Mouse (Mus musculus): ENCODE measurements around the gene Sema3a. TPM values are rescaled to one million over a fixed set of nuclear protein-coding genes. Genes with fewer than 3 reads are reported as not detected.

Gene Sema3a
- total RNA-seq (2021): 1 to 10 TPM; 1.6 to 2.0 TPM
- long read RNA-seq, experiment 1: 0 reads
- long read RNA-seq, experiment 2, full-length matches to known transcripts: 3 of 4 reads
- long read RNA-seq, experiment 2, partial matches to known transcripts: 0 of 4 reads
- long read RNA-seq, experiment 2, other reads (novel, unspliced or antisense): 1 of 4 reads

DNA sequence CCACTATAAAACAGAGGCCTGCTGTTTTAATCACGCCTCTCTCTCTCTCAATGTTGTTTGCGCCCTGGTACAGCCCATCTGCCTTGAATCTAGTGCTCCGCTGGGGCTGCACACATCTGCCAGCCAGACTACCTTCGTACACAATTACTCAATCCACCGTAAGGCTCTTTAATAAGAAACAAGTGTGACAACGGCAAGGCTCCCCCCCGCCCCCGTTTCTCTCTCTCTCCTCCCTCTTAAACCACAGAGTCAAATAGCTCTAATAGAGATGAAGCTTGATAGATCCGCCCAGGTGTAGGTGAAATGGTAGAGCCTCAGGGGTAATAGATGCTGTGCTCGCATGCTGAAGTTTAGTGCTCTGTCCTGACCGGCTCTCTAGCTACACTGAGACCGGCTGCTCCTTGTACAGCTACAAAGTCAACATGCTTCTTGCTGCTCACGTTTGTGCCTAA, at the start of gene Sema3a:
Sema3a (plus strand) TSS at position 174 of the 452 bp plus-strand sequence.
- TF ChIP-seq CTCF (conservative IDR thresholded peaks at IDR 0.05): no peak
- Histone ChIP-seq H3K27ac (no peak within 1 kb of the TSS), H3K4me3 (no peak within 1 kb of the TSS)
- DNase-seq (ENCODE audit: low spot score in 2 of 2): no peak

DNA sequence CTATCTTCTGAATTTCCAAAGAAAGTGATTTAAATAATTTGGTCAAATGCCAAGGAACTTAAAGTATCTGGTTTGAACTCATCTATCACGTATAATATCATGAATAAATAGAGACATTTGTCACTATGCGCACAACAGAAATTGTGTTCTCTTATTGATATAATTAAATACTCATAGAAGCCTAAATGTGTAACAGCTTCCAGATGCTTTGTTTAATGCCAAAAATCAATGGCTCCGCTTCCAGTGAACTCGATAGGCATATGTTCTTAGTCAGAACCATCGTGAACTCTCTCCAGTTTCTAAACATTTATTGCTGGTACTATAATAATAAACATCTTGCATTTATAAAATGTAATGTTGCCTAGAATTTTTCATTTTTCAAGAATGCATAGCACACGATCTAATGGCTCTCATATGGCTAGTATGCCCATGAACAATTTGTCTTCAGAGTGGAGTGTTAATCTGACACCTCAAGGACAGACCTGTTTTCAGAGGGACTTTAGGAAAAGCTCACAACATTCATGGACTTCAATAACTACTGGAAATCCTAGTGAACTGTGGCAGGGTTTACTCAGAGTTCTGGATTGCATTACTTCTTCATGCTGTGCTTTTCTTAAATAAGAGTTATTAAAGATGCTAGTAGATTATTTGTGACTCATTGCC, 40.3 kb upstream of the Sema3a start:
- Histone ChIP-seq H3K27ac (no peak overlapping the region), H3K4me3 (no peak overlapping the region)
- DNase-seq (ENCODE audit: low spot score in 2 of 2): no peak
- no peak for TF ChIP-seq CTCF (conservative IDR thresholded peaks at IDR 0.05)

DNA sequence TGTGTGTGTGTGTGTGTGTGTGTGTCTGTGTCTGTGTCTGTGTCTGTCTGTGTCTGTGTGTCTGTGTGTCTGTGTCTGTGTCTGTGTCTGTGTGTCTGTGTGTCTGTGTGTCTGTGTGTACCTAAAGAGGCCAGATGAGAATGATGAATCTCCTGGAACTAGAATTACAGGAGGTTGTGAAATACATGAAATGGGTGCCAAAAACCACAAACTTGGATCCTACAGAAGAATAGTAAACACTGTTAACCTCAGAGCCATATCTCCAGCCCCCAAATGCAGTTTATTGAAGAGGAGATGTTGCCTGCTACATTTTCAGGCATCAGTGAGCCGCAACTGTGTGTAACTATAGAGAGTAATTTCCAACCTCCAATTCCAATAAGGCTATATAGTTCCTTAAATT, 34.8 kb upstream of the Sema3a start:
- H3K27ac ChIP-seq: no peak overlapping the region
- no peak for DNase-seq (ENCODE audit: low spot score in 2 of 2)
- TF ChIP-seq CTCF (conservative IDR thresholded peaks at IDR 0.05): no peak
- H3K4me3 ChIP-seq: no peak overlapping the region

DNA sequence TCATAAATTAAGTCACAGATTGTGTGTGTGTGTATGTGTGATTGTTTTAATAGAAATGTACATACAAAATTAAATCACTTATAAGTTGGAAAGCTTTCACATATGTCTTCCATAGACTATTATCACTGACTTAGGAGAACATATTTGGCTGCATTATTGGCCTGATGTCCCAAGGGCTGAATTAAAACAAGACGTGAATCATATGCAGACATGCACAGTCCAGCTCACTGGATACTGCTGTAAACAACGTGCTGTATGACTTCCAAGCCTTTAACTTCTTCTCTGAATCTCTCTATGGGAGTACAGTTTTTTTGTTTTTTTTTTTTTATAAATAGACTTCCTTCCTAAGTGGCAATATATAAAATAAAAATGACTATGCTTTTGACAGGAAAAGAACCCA, 15.7 kb upstream of the Sema3a start:
- Histone ChIP-seq H3K4me3 (no peak overlapping the region), H3K27ac (no peak overlapping the region)
- DNase-seq (ENCODE audit: low spot score in 2 of 2): no peak
- TF ChIP-seq CTCF (conservative IDR thresholded peaks at IDR 0.05): no peak

DNA sequence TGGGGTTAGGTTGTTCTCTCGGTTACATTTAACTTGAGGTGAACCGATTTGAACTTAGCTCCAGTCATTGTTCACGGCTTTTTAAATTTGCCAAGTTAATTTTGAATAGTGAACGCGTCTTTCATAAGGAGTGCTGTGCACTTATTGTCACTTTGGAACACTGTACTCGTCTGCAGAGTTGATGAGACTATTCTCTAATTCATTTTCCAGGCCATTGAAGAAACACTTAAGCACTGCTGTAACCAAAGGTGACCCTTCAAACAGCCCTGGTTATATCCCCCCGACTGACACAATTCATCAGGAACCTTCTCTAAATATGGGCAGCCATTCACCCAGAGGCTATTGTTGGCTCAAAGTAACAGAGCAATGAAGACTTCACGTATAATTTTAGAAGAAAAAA, 8.0 kb upstream of the Sema3a start:
- DNase-seq (ENCODE audit: low spot score in 2 of 2): no peak
- TF ChIP-seq CTCF (conservative IDR thresholded peaks at IDR 0.05): no peak
- H3K4me3 ChIP-seq: no peak overlapping the region
- no peak overlapping the region for H3K27ac ChIP-seq

DNA sequence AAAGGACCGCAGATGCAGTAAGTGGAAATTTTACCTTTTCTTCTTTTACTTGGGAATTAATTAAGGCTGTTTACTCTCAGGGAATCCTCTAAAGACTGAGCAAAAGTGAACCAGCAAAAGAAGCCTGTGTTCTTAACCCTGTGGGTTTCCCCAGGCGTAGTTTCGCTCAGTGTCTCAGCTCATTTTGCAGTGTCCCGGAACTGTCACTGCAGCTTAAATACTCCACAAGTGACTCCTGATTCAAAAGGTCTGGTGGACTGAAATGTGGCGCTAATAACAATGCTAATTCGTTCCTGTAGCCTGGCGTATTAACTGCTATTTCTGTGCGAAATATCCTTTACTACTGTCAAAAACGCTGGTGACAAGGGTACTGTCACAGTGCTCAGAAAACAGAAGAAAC, 543 bp downstream of the Sema3a start:
- Histone ChIP-seq H3K27ac (no peak overlapping the region), H3K4me3 (no peak overlapping the region)
- no peak for TF ChIP-seq CTCF (conservative IDR thresholded peaks at IDR 0.05)
- DNase-seq (ENCODE audit: low spot score in 2 of 2): no peak

DNA sequence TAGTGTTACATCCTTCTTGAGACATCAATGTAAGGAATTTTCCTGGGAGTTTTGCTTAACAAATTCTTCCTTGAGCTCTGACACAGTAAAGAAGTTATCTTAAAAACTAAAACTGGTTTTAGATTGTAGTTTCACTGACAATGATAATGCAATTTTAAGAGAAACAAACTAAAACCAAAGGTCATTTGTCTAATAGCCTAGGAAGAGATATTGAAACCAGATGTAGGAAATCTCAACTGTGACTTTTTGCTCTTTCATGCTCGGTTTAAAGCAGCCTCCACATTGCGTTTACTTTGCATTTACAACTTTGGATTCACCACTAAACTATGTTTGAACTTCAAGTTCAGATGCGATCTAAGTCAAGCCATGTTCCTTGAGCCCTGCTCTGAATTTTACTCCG, 982 bp downstream of the Sema3a start:
- TF ChIP-seq CTCF (conservative IDR thresholded peaks at IDR 0.05): no peak
- DNase-seq (ENCODE audit: low spot score in 2 of 2): no peak
- Histone ChIP-seq H3K27ac (no peak overlapping the region), H3K4me3 (no peak overlapping the region)

DNA sequence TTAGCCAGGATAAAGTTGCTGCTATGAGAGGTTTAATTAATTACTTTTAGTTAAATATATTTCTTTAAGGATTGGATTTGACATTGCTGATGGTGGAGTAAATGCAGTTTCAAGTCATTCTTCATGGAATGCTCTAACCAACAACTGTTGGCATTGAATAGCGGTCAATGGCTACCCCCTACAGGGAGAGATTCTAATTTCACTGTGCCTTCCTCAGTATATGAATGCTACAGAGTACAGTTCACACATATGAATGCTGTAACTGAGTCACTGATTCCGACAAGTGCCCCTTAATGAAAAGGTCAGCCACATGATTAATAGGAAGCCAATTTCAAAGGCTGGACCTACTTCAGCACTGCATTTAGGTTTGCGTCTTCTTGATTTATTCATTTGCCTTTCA, 1.9 kb downstream of the Sema3a start:
- DNase-seq (ENCODE audit: low spot score in 2 of 2): no peak

DNA sequence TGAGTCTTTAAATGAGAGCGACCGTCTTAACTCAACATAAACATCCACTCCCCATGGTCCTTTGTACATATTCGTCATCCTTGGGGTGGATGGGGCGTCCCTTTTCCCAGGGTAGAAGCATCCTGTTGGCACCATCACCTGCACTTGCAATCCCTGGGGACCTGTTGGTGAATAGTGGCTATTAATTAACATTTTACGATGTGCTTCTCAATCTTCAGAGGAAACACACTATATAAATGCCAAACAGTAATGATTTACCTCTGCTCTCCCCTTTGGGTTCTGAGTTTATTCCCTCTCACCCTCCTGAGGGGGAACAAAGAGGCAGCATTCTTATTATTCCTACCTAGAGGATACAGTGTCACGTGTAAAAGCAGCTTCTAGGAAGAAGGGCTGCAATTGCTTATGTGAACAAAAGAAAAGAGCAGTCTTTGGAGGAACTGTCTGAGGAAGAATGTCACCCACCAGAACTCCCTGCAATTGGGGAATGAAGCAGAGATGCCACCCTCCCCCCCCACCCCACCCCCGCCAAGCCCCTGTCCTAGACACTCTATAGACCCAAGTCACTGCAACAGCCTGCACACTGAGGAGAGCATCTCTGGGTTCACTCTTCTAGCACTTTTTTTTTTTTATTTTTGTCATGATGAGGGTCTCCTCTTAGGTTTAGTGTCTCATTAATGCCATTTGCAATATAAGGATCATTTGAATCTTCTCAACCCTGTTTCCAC, 19.7 kb downstream of the Sema3a start:
- Histone ChIP-seq H3K27ac (no peak overlapping the region), H3K4me3 (no peak overlapping the region)
- no peak for DNase-seq (ENCODE audit: low spot score in 2 of 2)
- TF ChIP-seq CTCF (conservative IDR thresholded peaks at IDR 0.05): no peak

More for the DNA sequence above, 1.9 kb downstream of the Sema3a start:
- Histone ChIP-seq H3K4me3 (no peak overlapping the region), H3K27ac (no peak overlapping the region)
- TF ChIP-seq CTCF (conservative IDR thresholded peaks at IDR 0.05): no peak

DNA sequence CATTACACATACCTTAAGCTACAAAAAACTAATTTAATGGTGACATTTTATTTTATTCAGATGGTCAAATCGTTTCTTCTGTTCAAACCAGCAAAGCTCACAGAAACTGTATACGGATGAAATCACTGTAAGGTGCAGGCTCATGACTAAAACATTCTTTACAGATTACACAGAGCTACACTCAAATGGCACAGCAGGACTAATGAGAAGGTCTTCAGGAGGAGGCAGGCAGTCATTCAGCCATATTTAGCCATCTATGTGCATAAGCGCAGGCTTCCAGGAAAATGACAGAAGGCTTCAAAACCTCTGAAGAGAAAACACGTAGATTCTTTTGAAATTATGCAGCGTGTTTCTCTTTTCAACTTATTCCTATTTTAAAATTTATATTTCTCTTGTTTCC, 24.7 kb downstream of the Sema3a start:
- H3K4me3 ChIP-seq: no peak overlapping the region
- TF ChIP-seq CTCF (conservative IDR thresholded peaks at IDR 0.05): no peak
- DNase-seq (ENCODE audit: low spot score in 2 of 2): no peak
- H3K27ac ChIP-seq: no peak overlapping the region

DNA sequence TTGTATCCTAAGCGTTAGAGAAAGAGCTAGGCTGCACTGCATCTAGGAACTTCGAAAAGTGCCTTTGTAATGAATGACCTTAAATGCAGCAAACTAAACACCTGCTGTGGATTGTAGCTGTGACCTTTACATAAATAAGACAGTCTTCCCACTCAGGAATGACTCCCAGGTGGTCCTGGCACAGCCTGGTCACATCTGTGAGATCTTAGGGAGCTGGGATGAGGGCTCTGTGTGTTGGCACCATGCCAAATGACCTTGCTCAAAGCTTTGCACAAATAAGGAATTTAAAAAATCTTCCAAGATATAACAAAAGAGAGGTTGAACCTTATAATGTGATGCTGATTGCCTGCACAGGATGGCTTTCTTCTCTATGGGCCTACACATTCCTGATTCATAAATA, 25.8 kb downstream of the Sema3a start:
- no peak for DNase-seq (ENCODE audit: low spot score in 2 of 2)
- H3K4me3 ChIP-seq: no peak overlapping the region
- TF ChIP-seq CTCF (conservative IDR thresholded peaks at IDR 0.05): no peak

DNA sequence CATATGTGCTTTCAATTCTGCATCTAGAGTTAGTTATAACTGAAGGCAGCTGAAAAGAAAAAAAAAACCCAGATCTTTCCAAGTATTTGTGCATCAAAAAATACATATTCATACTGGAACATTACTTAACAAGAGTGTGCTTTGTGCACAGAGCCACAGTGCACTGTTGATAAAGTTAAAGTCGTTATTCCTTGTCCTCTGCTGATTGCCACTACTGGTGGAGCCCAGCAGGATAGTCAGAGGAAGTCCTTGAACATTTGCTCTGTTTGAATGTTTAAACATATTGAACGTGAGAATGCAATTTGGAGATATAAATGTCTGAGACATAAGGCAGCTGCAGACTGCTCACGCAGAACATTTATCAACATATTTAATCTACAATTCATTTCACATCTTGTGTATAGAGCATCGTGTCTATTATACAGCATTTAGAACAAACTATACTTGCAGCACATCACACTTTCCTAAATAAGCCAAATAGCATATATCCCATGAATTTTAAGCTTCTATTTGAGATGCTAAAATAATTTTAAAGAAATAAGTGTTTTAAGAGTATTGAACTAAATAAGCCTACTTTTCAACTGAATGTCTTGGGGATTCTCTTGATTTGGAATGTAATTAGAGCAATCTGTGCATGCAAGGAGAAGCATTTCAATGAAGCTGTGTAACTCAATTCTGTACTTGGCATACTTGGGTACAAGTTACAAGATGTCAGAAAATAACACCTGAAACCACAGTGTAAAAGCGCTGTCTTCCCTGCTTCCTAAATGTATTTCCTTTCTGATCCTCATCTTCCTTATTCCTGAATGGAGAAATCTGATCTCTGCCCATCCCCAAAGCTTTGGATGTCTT, 32.8 kb downstream of the Sema3a start:
- Histone ChIP-seq H3K27ac (no peak overlapping the region), H3K4me3 (no peak overlapping the region)
- no peak for TF ChIP-seq CTCF (conservative IDR thresholded peaks at IDR 0.05)
- peak in 1 of 2 experiments; percentile 10 for DNase-seq (ENCODE audit: low spot score in 2 of 2)

More for the DNA sequence above, 25.8 kb downstream of the Sema3a start:
- no peak overlapping the region for H3K27ac ChIP-seq

DNA sequence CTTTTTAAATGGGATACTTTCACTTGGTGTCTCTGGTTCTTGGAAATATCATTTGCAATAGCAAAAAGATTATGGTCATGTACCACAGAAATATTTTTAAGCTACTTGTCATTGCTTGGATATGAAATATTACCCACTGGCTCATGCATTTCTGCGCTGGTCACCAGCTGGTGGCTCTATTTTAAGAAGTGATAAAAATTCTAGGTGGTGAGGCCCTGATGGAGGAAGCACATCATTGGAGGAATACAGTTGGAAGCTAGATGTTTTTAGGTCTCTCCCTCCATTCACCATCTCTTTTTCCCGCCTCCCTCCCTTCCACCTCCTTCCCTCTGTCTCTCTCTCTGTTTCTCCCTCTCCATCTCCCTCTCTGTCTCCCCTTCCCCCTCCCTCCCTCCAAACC, 57.0 kb downstream of the Sema3a start:
- DNase-seq (ENCODE audit: low spot score in 2 of 2): no peak
- no peak overlapping the region for H3K27ac ChIP-seq
- TF ChIP-seq CTCF (conservative IDR thresholded peaks at IDR 0.05): no peak

More for the DNA sequence above, 57.0 kb downstream of the Sema3a start:
- H3K4me3 ChIP-seq: no peak overlapping the region

Measured in layer of hippocampus, adult 2 months (tissue).